Mouse (Mus musculus) hindbrain, embryonic 16.5 days (tissue): ENCODE data around the gene Dcst2. TPM values are rescaled to one million over a fixed set of nuclear protein-coding genes. Genes with fewer than 3 reads are reported as not detected.

Experiments used
- ATAC-seq: fragments of 200-750 bp; cut with Nextera tagmentation; 2 replicates; pipeline ENCODE4 v1.8.0; 2017; ENCODE audit warnings: moderate TSS enrichment, moderate library complexity
- H3K27ac ChIP-seq: fragments of 300-500 bp; sonication (generic); 2 replicates; pipeline ENCODE4 v1.5.1; 2014; ENCODE audit warnings: low read depth, mild to moderate bottlenecking, control low read depth, low read length, moderate library complexity
- H3K27me3 ChIP-seq: fragments of 300-500 bp; sonication (generic); replicated peaks from 2 replicates; pipeline ENCODE4 v1.6.1; 2014; ENCODE audit warnings: low read length; ENCODE audit not compliant: control insufficient read depth, insufficient read depth
- H3K36me3 ChIP-seq: fragments of 300-500 bp; sonication (generic); 2 replicates; pipeline ENCODE4 v1.6.1; 2014; ENCODE audit warnings: mild to moderate bottlenecking, low read length, moderate library complexity, mixed read lengths; ENCODE audit not compliant: control insufficient read depth, insufficient read depth
- H3K4me1 ChIP-seq: fragments of 300-500 bp; sonication (generic); 2 replicates; pipeline ENCODE4 v1.6.1; 2014; ENCODE audit warnings: low read depth, low read length; ENCODE audit not compliant: control insufficient read depth, insufficient read depth
- H3K4me2 ChIP-seq: fragments of 300-500 bp; sonication (generic); 2 replicates; pipeline ENCODE4 v1.6.1; 2014; ENCODE audit warnings: mild to moderate bottlenecking, low read length, control low read depth, moderate library complexity
- H3K4me3 ChIP-seq: fragments of 300-500 bp; sonication (generic); 2 replicates; pipeline ENCODE4 v1.5.1; 2014; ENCODE audit warnings: mild to moderate bottlenecking, low read length, control low read depth, moderate library complexity
- H3K9ac ChIP-seq: fragments of 300-500 bp; sonication (generic); 2 replicates; pipeline ENCODE4 v1.6.1; 2014; ENCODE audit warnings: low read depth, mild to moderate bottlenecking, control low read depth, low read length, moderate library complexity
- H3K9me3 ChIP-seq: fragments of 300-500 bp; sonication (generic); 2 replicates; pipeline ENCODE4 v1.6.1; 2014; ENCODE audit warnings: mild to moderate bottlenecking, low read length, moderate library complexity; ENCODE audit not compliant: control insufficient read depth
- WGBS: fragments of 180-500 bp; shearing (Covaris S2); extraction: QIAGEN DNeasy Blood & Tissue Kit; methylation state at CpG from one replicate; pipeline ENCODE4 v1.1.7; 2014; 5-methylcytosine and 5-hydroxymethylcytosine counted together
- polyA plus RNA-seq: library from polyadenylated mRNA; unstranded; fragments of >200 nt; fragmentation: Nextera tagmentation; extraction: Ambion mirVana; gene quantifications from 2 replicates; pipeline ENCODE4 v1.2.1, GENCODE M21; 2015

Gene Dcst2
- polyA plus RNA-seq, 1 experiment from 2014 or later: 0.10 TPM

- no peaks in the 10 kb centered on the region for H3K27me3 ChIP-seq
- WGBS: 96% methylated on average over 3 of the region's 3 CpGs
- H3K9me3 ChIP-seq: no peaks in the 10 kb centered on the region
Measured at GRCm38 (mm10) chr3:89409701-89410100, 47.9 kb downstream of the Dcst2 start.

GRCm38 (mm10) chr3:89410864-89411263 is 49.1 kb downstream of the Dcst2 start:
- H3K4me3 ChIP-seq: peak overlapping the region; percentile 59
- WGBS: 82% methylated on average over 10 of the region's 10 CpGs
- peak overlapping the region; percentile 79 for H3K4me2 ChIP-seq
- no peaks in the 10 kb centered on the region for H3K9me3 ChIP-seq
- peaks cover 11% of the 10 kb centered on the region for H3K36me3 ChIP-seq
- H3K27ac ChIP-seq: peak overlapping the region; percentile 78
- H3K4me1 ChIP-seq: peaks cover 7% of the 10 kb centered on the region
- no peak for ATAC-seq
- H3K9ac ChIP-seq: peak overlapping the region; percentile 68
- no peaks in the 10 kb centered on the region for H3K27me3 ChIP-seq

More at GRCm38 (mm10) chr3:89409701-89410100, 47.9 kb downstream of the Dcst2 start:
- Histone ChIP-seq H3K4me3 (no peak overlapping the region), H3K36me3 (peaks cover 8% of the 10 kb centered on the region), H3K9ac (no peak overlapping the region), H3K4me2 (no peak overlapping the region), H3K27ac (no peak overlapping the region), H3K4me1 (peaks cover 7% of the 10 kb centered on the region)
- no peak for ATAC-seq

DNA sequence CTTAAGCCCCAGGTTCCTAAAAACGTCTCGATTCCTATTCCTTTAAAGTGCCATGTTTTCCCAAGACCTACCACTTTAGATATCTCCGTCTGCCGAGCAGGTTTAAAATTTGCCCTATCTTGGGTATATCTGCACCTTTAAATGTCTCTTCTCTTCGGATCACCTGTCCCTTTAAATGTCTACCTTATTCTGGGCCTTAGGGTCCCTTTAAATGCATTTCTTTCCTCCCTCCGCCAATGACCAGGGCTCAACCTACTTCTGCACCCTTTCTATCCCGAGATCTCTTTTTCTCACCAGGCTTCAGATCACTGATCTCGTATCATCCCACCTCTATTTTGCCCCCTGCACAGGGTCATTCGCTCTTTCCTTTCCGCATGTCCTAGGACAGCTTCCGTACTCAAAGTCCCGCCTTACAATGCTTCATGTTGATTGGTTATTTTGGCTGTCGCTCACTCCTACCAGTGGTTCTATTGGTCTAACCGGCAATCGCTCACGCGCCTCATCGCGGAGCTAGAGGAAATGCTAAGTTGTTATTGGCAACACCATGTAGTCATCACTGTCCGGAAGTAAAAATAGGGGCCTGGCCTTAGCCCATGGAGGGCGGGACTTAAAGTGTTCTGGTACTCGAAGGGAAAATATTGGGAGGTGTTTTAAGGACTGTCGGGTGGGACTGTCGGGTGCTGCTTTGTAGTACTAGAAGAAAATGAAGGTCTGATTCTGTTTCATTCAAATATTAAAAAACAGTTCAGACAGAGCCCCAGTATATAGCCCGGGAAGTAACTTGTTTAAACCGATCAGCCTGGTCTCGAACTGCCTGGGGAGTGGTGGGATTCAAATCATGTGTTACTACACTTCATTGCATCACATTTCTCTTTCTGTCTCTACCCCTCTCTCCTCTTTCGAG is 50.0 kb downstream of the Dcst2 start, which contains the start of gene Flad1:
Flad1 (minus strand) TSS at position 381 of the 904 bp plus-strand sequence.
- 3% methylated on average over 28 of the region's 28 CpGs for WGBS

GRCm38 (mm10) chr3:89416158-89416557 is 54.4 kb downstream of the Dcst2 start:
- no peak for ATAC-seq
- Histone ChIP-seq H3K4me2 (no peak overlapping the region), H3K27me3 (no peaks in the 10 kb centered on the region), H3K36me3 (peaks cover 7% of the 10 kb centered on the region), H3K4me1 (peaks cover 26% of the 10 kb centered on the region), H3K9me3 (no peaks in the 10 kb centered on the region), H3K4me3 (no peak overlapping the region), H3K27ac (no peak overlapping the region), H3K9ac (no peak overlapping the region)
- 94% methylated on average over 8 of the region's 8 CpGs for WGBS

More for the DNA sequence above, 50.0 kb downstream of the Dcst2 start, which contains the start of gene Flad1:
- peak within 1 kb of the TSS; percentile 59 for H3K4me3 ChIP-seq
- peaks cover 11% of the 10 kb centered on the region for H3K36me3 ChIP-seq
- H3K4me1 ChIP-seq: peaks cover 9% of the 10 kb centered on the region
- H3K9me3 ChIP-seq: no peaks in the 10 kb centered on the region
- peak within 1 kb of the TSS; percentile 79 for H3K4me2 ChIP-seq
- H3K27me3 ChIP-seq: no peaks in the 10 kb centered on the region
- H3K9ac ChIP-seq: peak within 1 kb of the TSS; percentile 68
- peak; percentile 99 for ATAC-seq
- H3K27ac ChIP-seq: peak within 1 kb of the TSS; percentile 78

DNA sequence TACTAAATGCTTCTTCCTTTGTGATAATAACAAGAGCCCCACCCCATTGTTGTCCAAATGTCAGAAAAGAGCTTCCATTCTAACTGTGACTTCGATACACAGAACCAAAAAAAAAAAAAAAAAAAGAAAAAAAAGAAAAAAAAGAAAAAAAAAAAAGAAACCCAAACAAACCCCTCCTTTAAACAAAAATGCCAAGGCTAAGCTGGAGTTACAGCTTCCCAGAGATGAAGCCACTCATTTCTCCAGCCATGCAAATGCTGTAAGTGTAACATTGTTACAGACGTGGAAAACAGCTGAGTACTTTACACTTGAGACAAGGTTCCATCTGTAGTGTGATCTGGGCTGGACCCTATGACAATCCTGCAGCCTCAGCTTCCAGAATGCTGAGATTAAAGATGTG is 55.4 kb downstream of the Dcst2 start:
- H3K4me2 ChIP-seq: peak overlapping the region; percentile 99
- peaks cover 7% of the 10 kb centered on the region for H3K36me3 ChIP-seq
- H3K9me3 ChIP-seq: no peaks in the 10 kb centered on the region
- peak overlapping the region; percentile 63 for H3K4me3 ChIP-seq
- H3K9ac ChIP-seq: peak overlapping the region; percentile 58
- WGBS: 33% methylated on average over 2 of the region's 2 CpGs
- no peak for ATAC-seq
- peaks cover 27% of the 10 kb centered on the region for H3K4me1 ChIP-seq
- no peaks in the 10 kb centered on the region for H3K27me3 ChIP-seq
- no peak overlapping the region for H3K27ac ChIP-seq

DNA sequence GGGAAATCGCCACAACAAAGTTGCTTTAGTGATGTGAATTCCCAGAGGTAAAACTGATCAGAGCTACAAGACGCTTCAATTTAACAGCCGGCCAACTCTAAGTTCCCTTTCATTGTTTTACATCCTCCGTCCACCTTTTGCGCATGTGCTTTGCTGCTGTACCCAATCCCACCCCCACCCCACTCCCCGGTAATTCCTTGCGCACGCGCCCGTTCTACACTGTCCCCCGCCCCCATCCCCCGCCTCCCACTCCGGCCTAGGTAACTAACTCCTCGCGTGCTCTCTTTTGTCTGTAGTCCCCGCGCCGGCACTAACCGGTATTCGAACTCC is 56.0 kb downstream of the Dcst2 start:
- peak overlapping the region; percentile 63 for H3K4me3 ChIP-seq
- H3K4me2 ChIP-seq: peak overlapping the region; percentile 99
- peaks cover 27% of the 10 kb centered on the region for H3K4me1 ChIP-seq
- WGBS: under 1% methylated on average over 20 of the region's 20 CpGs
- peaks cover 7% of the 10 kb centered on the region for H3K36me3 ChIP-seq
- H3K27me3 ChIP-seq: no peaks in the 10 kb centered on the region
- no peaks in the 10 kb centered on the region for H3K9me3 ChIP-seq
- H3K9ac ChIP-seq: peak overlapping the region; percentile 58
- peak overlapping the region; percentile 91 for H3K27ac ChIP-seq
- ATAC-seq: peak; percentile 60

GRCm38 (mm10) chr3:89418170-89418860 is 56.5 kb downstream of the Dcst2 start, which contains the start of the genes Cks1b and Shc1:
TSS of gene Cks1b (minus strand) at chr3:89418383.
TSS of gene Shc1 (plus strand) at chr3:89418443.
- H3K9ac ChIP-seq: peak within 1 kb of the TSS; percentile 77
- peak within 1 kb of the TSS; percentile 91 for H3K27ac ChIP-seq
- peaks cover 27% of the 10 kb centered on the region for H3K4me1 ChIP-seq
- H3K36me3 ChIP-seq: peaks cover 7% of the 10 kb centered on the region
- ATAC-seq: peak; percentile 97
- no peaks in the 10 kb centered on the region for H3K9me3 ChIP-seq
- no peaks in the 10 kb centered on the region for H3K27me3 ChIP-seq
- WGBS: under 1% methylated on average over 39 of the region's 39 CpGs
- H3K4me2 ChIP-seq: peak within 1 kb of the TSS; percentile 99
- H3K4me3 ChIP-seq: peak within 1 kb of the TSS; percentile 63

DNA sequence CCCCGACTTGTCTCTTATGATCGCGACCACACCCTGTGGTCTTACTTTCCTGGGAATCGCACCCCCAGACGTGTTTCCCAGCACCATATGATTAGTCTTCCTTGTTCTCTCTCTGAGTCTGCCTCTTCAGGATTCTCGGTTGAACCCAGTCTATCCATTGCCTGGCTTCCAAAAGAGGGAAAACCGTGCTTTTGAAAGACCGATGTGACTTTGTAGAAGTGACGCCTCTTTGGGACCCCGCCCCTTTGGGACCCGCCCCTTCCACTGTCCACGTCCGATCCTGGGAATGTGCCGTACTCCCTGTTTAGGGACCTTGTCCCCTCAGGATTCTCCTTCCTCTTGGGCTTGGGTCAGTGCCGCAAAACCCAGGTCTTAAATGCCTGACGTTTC is 57.1 kb downstream of the Dcst2 start:
- peak overlapping the region; percentile 91 for H3K27ac ChIP-seq
- no peaks in the 10 kb centered on the region for H3K9me3 ChIP-seq
- under 1% methylated on average over 16 of the region's 16 CpGs for WGBS
- peak; percentile 2 for ATAC-seq
- peak overlapping the region; percentile 99 for H3K4me2 ChIP-seq
- H3K4me1 ChIP-seq: peaks cover 27% of the 10 kb centered on the region
- peak overlapping the region; percentile 63 for H3K4me3 ChIP-seq
- peaks cover 7% of the 10 kb centered on the region for H3K36me3 ChIP-seq
- peak overlapping the region; percentile 77 for H3K9ac ChIP-seq
- H3K27me3 ChIP-seq: no peaks in the 10 kb centered on the region

- ATAC-seq: no peak
- Histone ChIP-seq H3K4me2 (peak overlapping the region; percentile 99), H3K4me3 (peak overlapping the region; percentile 63)
Measured at GRCm38 (mm10) chr3:89419571-89419970, 57.8 kb downstream of the Dcst2 start.

More at GRCm38 (mm10) chr3:89419571-89419970, 57.8 kb downstream of the Dcst2 start:
- Histone ChIP-seq H3K36me3 (peaks cover 7% of the 10 kb centered on the region), H3K9ac (peak overlapping the region; percentile 77), H3K4me1 (peaks cover 27% of the 10 kb centered on the region), H3K27ac (peak overlapping the region; percentile 91), H3K9me3 (no peaks in the 10 kb centered on the region), H3K27me3 (no peaks in the 10 kb centered on the region)
- whole genome bisulfite sequencing: 5% methylated on average over 9 of the region's 9 CpGs
